In genomic region chr11:77490451-77490850, GRCm38 (mm10) we compare ENCODE assay signal across 8 mouse cellular contexts. TPM values are rescaled to one million over a fixed set of nuclear protein-coding genes. Genes with fewer than 3 reads are reported as not detected.
DNase-seq lines count a peak whose midpoint lies in the region; ATAC-seq lines count a peak whose summit lies in the region.

No protein-coding gene starts in this region.

- no peak overlapping the region for H3K9ac ChIP-seq in lung, embryonic 16.5 days (ENCODE audit: low read length)
- no peak overlapping the region for H3K9ac ChIP-seq in limb, embryonic 11.5 days (ENCODE audit: low read length)
- H3K9ac ChIP-seq in stomach, embryonic 15.5 days = no peak overlapping the region

- peak; percentile 56 for DNase-seq in cerebellum, adult 9-11 months
- no peak for DNase-seq in cerebellum, postnatal 36 days
- DNase-seq in lung, postnatal 36 days = no peak
- DNase-seq in limb, embryonic 11.5 days (ENCODE audit: low spot score) = no peak
- no peak for DNase-seq in adrenal gland, postnatal 36 days
- DNase-seq in thymus, postnatal 14 days = no peak

- no peaks in the 10 kb centered on the region for H3K9me3 ChIP-seq in lung, embryonic 16.5 days (ENCODE audit: control insufficient read depth, low read length)
- H3K9me3 ChIP-seq in limb, embryonic 11.5 days (ENCODE audit: control insufficient read depth, low read length) = no peaks in the 10 kb centered on the region
- H3K9me3 ChIP-seq in stomach, embryonic 15.5 days = no peaks in the 10 kb centered on the region

- H3K36me3 ChIP-seq in lung, embryonic 16.5 days (ENCODE audit: control insufficient read depth, insufficient read depth, low read length) = no peaks in the 10 kb centered on the region
- no peaks in the 10 kb centered on the region for H3K36me3 ChIP-seq in limb, embryonic 11.5 days (ENCODE audit: control insufficient read depth, insufficient read depth, low read length)
- H3K36me3 ChIP-seq in stomach, embryonic 15.5 days = no peaks in the 10 kb centered on the region

- ATAC-seq in lung, embryonic 16.5 days (ENCODE audit: low read depth) = no peak
- ATAC-seq in limb, embryonic 11.5 days (ENCODE audit: insufficient number of reproducible peaks, low FRiP score, low TSS enrichment, low read depth) = no peak
- no peak for ATAC-seq in stomach, embryonic 15.5 days (ENCODE audit: insufficient read depth, low FRiP score, low read depth)

- no peak overlapping the region for H3K4me3 ChIP-seq in lung, embryonic 16.5 days (ENCODE audit: low read length)
- peak overlapping the region; percentile 68 for H3K4me3 ChIP-seq in limb, embryonic 11.5 days (ENCODE audit: low read depth, low read length)
- H3K4me3 ChIP-seq in stomach, embryonic 15.5 days (replicated peaks) = no peak overlapping the region

- no peaks in the 10 kb centered on the region for H3K27me3 ChIP-seq in lung, embryonic 16.5 days (ENCODE audit: control insufficient read depth, insufficient read depth, low read depth, low read length)
- no peaks in the 10 kb centered on the region for H3K27me3 ChIP-seq in limb, embryonic 11.5 days (ENCODE audit: control insufficient read depth, insufficient read depth, low read length)
- H3K27me3 ChIP-seq in stomach, embryonic 15.5 days (replicated peaks) = no peaks in the 10 kb centered on the region

- H3K4me1 ChIP-seq in lung, embryonic 16.5 days (replicated peaks; ENCODE audit: control insufficient read depth, insufficient read depth, low read length) = peaks cover 63% of the 10 kb centered on the region
- H3K4me1 ChIP-seq in limb, embryonic 11.5 days (ENCODE audit: control insufficient read depth, insufficient read depth, low read length) = peaks cover 53% of the 10 kb centered on the region
- H3K4me1 ChIP-seq in stomach, embryonic 15.5 days = peaks cover 62% of the 10 kb centered on the region

- H3K4me2 ChIP-seq in lung, embryonic 16.5 days (ENCODE audit: low read depth, low read length) = peak overlapping the region; percentile 95; the same call in 1 of the 2 replicates
- H3K4me2 ChIP-seq in limb, embryonic 11.5 days (ENCODE audit: low read depth, severe bottlenecking) = peak overlapping the region; percentile 96
- peak overlapping the region; percentile 96 for H3K4me2 ChIP-seq in stomach, embryonic 15.5 days

- H3K27ac ChIP-seq in lung, embryonic 16.5 days (ENCODE audit: low read length) = no peak overlapping the region; the same call in 1 of the 2 replicates
- H3K27ac ChIP-seq in limb, embryonic 11.5 days (replicated peaks; ENCODE audit: low read depth, low read length) = no peak overlapping the region
- H3K27ac ChIP-seq in stomach, embryonic 15.5 days = peak overlapping the region; percentile 94

- 71% methylated on average over 6 of the region's 6 CpGs for WGBS in lung, embryonic 16.5 days
- WGBS in limb, embryonic 11.5 days = 72% methylated on average over 6 of the region's 6 CpGs
- 71% methylated on average over 6 of the region's 6 CpGs for whole genome bisulfite sequencing in stomach, embryonic 15.5 days

RNA-seq across cellular contexts. Expression of gene Ankrd13b, which starts 1.0 kb away (rescaled TPM):
- 2.8 and 3.0 TPM in 2 replicates for polyA plus RNA-seq in lung, embryonic 16.5 days (2015; fragmentation: Nextera tagmentation; extraction: Ambion mirVana)
- 12.8 and 13.3 TPM in 2 replicates for polyA plus RNA-seq in limb, embryonic 11.5 days (2014; fragmentation: Nextera tagmentation; extraction: Ambion mirVana)
- 5.9 and 6.2 TPM in 2 replicates for polyA plus RNA-seq in stomach, embryonic 15.5 days (2015; fragmentation: Nextera tagmentation; extraction: Ambion mirVana)
- 1 to 10 TPM; 5.8 to 6.7 TPM for total RNA-seq in adrenal gland, postnatal 36 days (2021)

RNA-seq across cellular contexts. Expression of gene Git1, which starts 2.9 kb away (rescaled TPM):
- polyA plus RNA-seq in lung, embryonic 16.5 days (2015; fragmentation: Nextera tagmentation; extraction: Ambion mirVana) = 9.1 and 9.2 TPM in 2 replicates
- polyA plus RNA-seq in limb, embryonic 11.5 days (2014; fragmentation: Nextera tagmentation; extraction: Ambion mirVana) = 16.4 and 17.0 TPM in 2 replicates
- 9.7 and 10.9 TPM in 2 replicates for polyA plus RNA-seq in stomach, embryonic 15.5 days (2015; fragmentation: Nextera tagmentation; extraction: Ambion mirVana)
- 10 to 100 TPM; 47.6 to 49.9 TPM for total RNA-seq in adrenal gland, postnatal 36 days (2021)

RNA-seq across cellular contexts. Expression of gene Abhd15, which starts 24.5 kb away (rescaled TPM):
- polyA plus RNA-seq in lung, embryonic 16.5 days (2015; fragmentation: Nextera tagmentation; extraction: Ambion mirVana) = 3.9 and 4.0 TPM in 2 replicates
- polyA plus RNA-seq in limb, embryonic 11.5 days (2014; fragmentation: Nextera tagmentation; extraction: Ambion mirVana) = 0.71 and 1.3 TPM in 2 replicates
- polyA plus RNA-seq in stomach, embryonic 15.5 days (2015; fragmentation: Nextera tagmentation; extraction: Ambion mirVana) = 4.0 and 5.2 TPM in 2 replicates
- 10 to 100 TPM; 12.6 to 14.0 TPM for total RNA-seq in adrenal gland, postnatal 36 days (2021)

RNA-seq across cellular contexts. Expression of gene Trp53i13, which starts 25.3 kb away (rescaled TPM):
- 31.3 and 32.2 TPM in 2 replicates for polyA plus RNA-seq in lung, embryonic 16.5 days (2015; fragmentation: Nextera tagmentation; extraction: Ambion mirVana)
- 42.2 and 43.4 TPM in 2 replicates for polyA plus RNA-seq in limb, embryonic 11.5 days (2014; fragmentation: Nextera tagmentation; extraction: Ambion mirVana)
- polyA plus RNA-seq in stomach, embryonic 15.5 days (2015; fragmentation: Nextera tagmentation; extraction: Ambion mirVana) = 33.7 and 35.8 TPM in 2 replicates
- 10 to 100 TPM in 1 of 2 experiments, 1 to 10 TPM in 1; 9.4 to 10.1 TPM for total RNA-seq in adrenal gland, postnatal 36 days (2021)

RNA-seq across cellular contexts. Expression of gene Coro6, which starts 28.2 kb away (rescaled TPM):
- 1.3 and 1.5 TPM in 2 replicates for polyA plus RNA-seq in lung, embryonic 16.5 days (2015; fragmentation: Nextera tagmentation; extraction: Ambion mirVana)
- polyA plus RNA-seq in limb, embryonic 11.5 days (2014; fragmentation: Nextera tagmentation; extraction: Ambion mirVana) = 0.28 and 0.29 TPM in 2 replicates
- 0.17 and 0.18 TPM in 2 replicates for polyA plus RNA-seq in stomach, embryonic 15.5 days (2015; fragmentation: Nextera tagmentation; extraction: Ambion mirVana)
- total RNA-seq in adrenal gland, postnatal 36 days (2021) = 1 to 10 TPM in 1 of 2 experiments, under 1 TPM in 1; 0.96 to 1.7 TPM
